In the genomic region with DNA sequence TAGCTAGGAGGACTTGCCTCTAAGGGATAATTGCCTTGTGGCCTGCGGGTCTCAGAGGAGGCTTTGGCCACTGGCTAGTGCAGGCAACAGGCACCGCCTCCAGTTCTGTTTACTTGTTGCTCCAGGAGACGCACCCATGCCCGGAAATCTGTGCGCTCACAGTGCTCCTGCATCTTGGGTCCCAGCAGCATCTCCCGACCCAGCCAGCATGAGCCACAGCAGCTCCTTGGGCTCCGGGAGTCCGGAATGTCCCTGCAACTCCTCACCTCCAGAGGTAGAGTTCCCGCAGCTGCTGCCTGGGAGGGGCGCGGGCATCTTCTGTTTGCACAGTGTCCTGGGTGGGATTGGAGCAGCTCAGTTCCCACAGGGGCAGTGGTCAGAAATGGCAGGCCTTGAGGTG, we compare ENCODE assay signal across 12 mouse cellular contexts. TPM values are rescaled to one million over a fixed set of nuclear protein-coding genes. Genes with fewer than 3 reads are reported as not detected.
A peak's percentile ranks its signal among the peaks of the same experiment; 100 is the strongest.
DNase-seq lines count a peak whose midpoint lies in the region; ATAC-seq and TF ChIP-seq lines count a peak whose summit lies in the region.
"Had no signal": no experiment of that assay in that cellular context is flagged by ENCODE, and none has a peak within 500 bp of the region (broad histone marks: within the 10 kb centered on the region; RNA-seq: fewer than 3 reads in every experiment).

A gene (plus strand): TSS at position 148 of the 400 bp plus-strand sequence.

- no peak within 1 kb of the TSS for H3K27ac ChIP-seq in heart, adult 2 months
- no peak within 1 kb of the TSS for H3K27ac ChIP-seq in heart, embryonic 11.5 days (ENCODE audit: low read depth, low read length)
- H3K27ac ChIP-seq: stomach, postnatal 0 days had no signal

- H3K4me1 ChIP-seq in heart, adult 2 months (ENCODE audit: control insufficient read depth, insufficient read depth, low read length) = no peaks in the 10 kb centered on the region; the same call in 1 of the 2 replicates
- H3K4me1 ChIP-seq in heart, embryonic 11.5 days (ENCODE audit: control insufficient read depth, insufficient read depth, low read length) = no peaks in the 10 kb centered on the region

- TF ChIP-seq POLR2A in heart, adult 2 months (IDR thresholded peaks at IDR 0.05; ENCODE audit: insufficient read depth, low read depth, low read length) = no peak

- no peaks in the 10 kb centered on the region for H3K79me2 ChIP-seq in heart, adult 2 months (replicated peaks; ENCODE audit: control insufficient read depth, insufficient read depth, low read length)

- no peaks in the 10 kb centered on the region for H3K27me3 ChIP-seq in heart, adult 2 months (ENCODE audit: control insufficient read depth, insufficient read depth, low read length)
- H3K27me3 ChIP-seq in heart, embryonic 11.5 days (ENCODE audit: control insufficient read depth, insufficient read depth, low read length) = no peaks in the 10 kb centered on the region

- no peak within 1 kb of the TSS for H3K4me3 ChIP-seq in heart, adult 2 months
- H3K4me3 ChIP-seq in heart, embryonic 11.5 days (ENCODE audit: low read depth, low read length) = no peak within 1 kb of the TSS

- H3K9me3 ChIP-seq in heart, embryonic 11.5 days (replicated peaks; ENCODE audit: control insufficient read depth, low read length) = no peaks in the 10 kb centered on the region

- no peak within 1 kb of the TSS for H3K4me2 ChIP-seq in heart, embryonic 11.5 days

- TF ChIP-seq CTCF in heart, adult 2 months (IDR thresholded peaks at IDR 0.05) = no peak

- no peak for TF ChIP-seq EP300 in heart, adult 2 months (IDR thresholded peaks at IDR 0.05; ENCODE audit: insufficient read depth, low read depth, low read length)

- no peak within 1 kb of the TSS for H3K9ac ChIP-seq in heart, adult 2 months (ENCODE audit: low read depth, low read length)
- H3K9ac ChIP-seq in heart, embryonic 11.5 days (ENCODE audit: low read depth, low read length) = no peak within 1 kb of the TSS

- peak; percentile 29 to 39 for DNase-seq in heart, adult 2 months
- DNase-seq in ES-CJ7 (ENCODE audit: low read depth, low spot score) = peak; percentile 75
- DNase-seq in gastrocnemius, adult 8-10 months (ENCODE audit: low spot score in 2 of 2) = peak; percentile 4 to 32
- DNase-seq in ovary, adult 18-20 months (ENCODE audit: low spot score) = peak; percentile 4
- no peak for DNase-seq in layer of hippocampus, adult 9-10 months (ENCODE audit: low spot score)
- no peak for DNase-seq in left cerebral cortex, adult 8-10 months (ENCODE audit: low spot score in 2 of 2)
- no peak for DNase-seq in thymus, postnatal 25 days
- DNase-seq: kidney, postnatal 36 days; liver had no signal

- WGBS in heart, adult 2 months = 52% methylated on average over 11 of the region's 11 CpGs
- WGBS in heart, embryonic 11.5 days (ENCODE audit: insufficient replicate concordance) = 39% methylated on average over 11 of the region's 11 CpGs

- no peaks in the 10 kb centered on the region for H3K36me3 ChIP-seq in heart, adult 2 months (ENCODE audit: control insufficient read depth, insufficient read depth, low read length)
- no peaks in the 10 kb centered on the region for H3K36me3 ChIP-seq in heart, embryonic 11.5 days (ENCODE audit: control insufficient read depth, insufficient read depth, low read length)

- ATAC-seq in heart, embryonic 11.5 days (replicated peaks; ENCODE audit: insufficient number of reproducible peaks, low FRiP score, low TSS enrichment) = no peak
- ATAC-seq: CD4-positive, CD25-positive, alpha-beta regulatory T cell, adult 4 months had no signal

- intact Hi-C loops in heart, adult 2 months (cut with DNase I) = no loop called here

RNA-seq across cellular contexts. Expression of the gene that starts here (rescaled TPM):
- total RNA-seq in heart, adult 2 months (2021) = under 1 TPM; 0.21 to 0.25 TPM
- 0.08 and 0.26 TPM in 2 replicates for polyA plus RNA-seq in heart, adult 2 months (2012; rRNA removed)
- 0.11 TPM in 1 of 2 replicates, not detected in the other for polyA plus RNA-seq in heart, embryonic 11.5 days (2014; fragmentation: Nextera tagmentation; extraction: Ambion mirVana)
- 1 to 10 TPM in 1 of 4 experiments, under 1 TPM in 3; 0.56 to 1.4 (median 0.62) TPM for total RNA-seq in gastrocnemius, adult 8-10 months (2022)
- total RNA-seq in left cerebral cortex, adult 8-10 months (2022) = under 1 TPM; 0.22 to 0.64 (median 0.53) TPM
- polyA plus RNA-seq: stomach, postnatal 0 days had no signal

Comparison
In these comparisons a context has a peak if more than half of its experiments do, and no peak if none do; other contexts are left out.
1. Peak in DNase-seq in heart, adult 2 months; RNA of the gene not detected or under 1 TPM.
2. DNase-seq: peak in ES-CJ7 (single experiment), gastrocnemius, adult 8-10 months (2 of 2) and ovary, adult 18-20 months (single experiment); none in layer of hippocampus, adult 9-10 months (single experiment), left cerebral cortex, adult 8-10 months (0 of 2) and thymus, postnatal 25 days (single experiment).